Mouse (Mus musculus): Measurements from ENCODE around the gene Cep78.

Gene Cep78

GRCm38 (mm10) chr19:15973365-15973764 lies 11.4 kb downstream of the Cep78 start:
- DNase-seq (ENCODE audit: low read depth in 1 of 2, low spot score in 2 of 2): no peak

GRCm38 (mm10) chr19:15965082-15965481 lies 19.7 kb downstream of the Cep78 start:
- DNase-seq (ENCODE audit: low read depth in 1 of 2, low spot score in 2 of 2): no peak

- DNase-seq (ENCODE audit: low read depth in 1 of 2, low spot score in 2 of 2): no peak
Measured at GRCm38 (mm10) chr19:15964533-15964932, 20.3 kb downstream of the Cep78 start.

GRCm38 (mm10) chr19:15963011-15963695 lies 21.6 kb downstream of the Cep78 start:
- no peak for DNase-seq (ENCODE audit: low read depth in 1 of 2, low spot score in 2 of 2)

- DNase-seq (ENCODE audit: low read depth in 1 of 2, low spot score in 2 of 2): no peak
Measured at GRCm38 (mm10) chr19:15962313-15962712, 22.5 kb downstream of the Cep78 start.

- no peak for DNase-seq (ENCODE audit: low read depth in 1 of 2, low spot score in 2 of 2)
Measured at GRCm38 (mm10) chr19:15950225-15950624, 34.6 kb downstream of the Cep78 start.

GRCm38 (mm10) chr19:15948867-15949266 lies 35.9 kb downstream of the Cep78 start:
- no peak for DNase-seq (ENCODE audit: low read depth in 1 of 2, low spot score in 2 of 2)

GRCm38 (mm10) chr19:15948426-15948825 lies 36.4 kb downstream of the Cep78 start:
- DNase-seq (ENCODE audit: low read depth in 1 of 2, low spot score in 2 of 2): no peak

- no peak for DNase-seq (ENCODE audit: low read depth in 1 of 2, low spot score in 2 of 2)
Measured at GRCm38 (mm10) chr19:15947237-15947636, 37.6 kb downstream of the Cep78 start, which contains the start of gene Psat1. Gene Psat1 (minus strand): TSS chr19:15947337.

- DNase-seq (ENCODE audit: low read depth in 1 of 2, low spot score in 2 of 2): no peak
Measured at GRCm38 (mm10) chr19:15946663-15947062, 38.1 kb downstream of the Cep78 start.

- no peak for DNase-seq (ENCODE audit: low read depth in 1 of 2, low spot score in 2 of 2)
Measured at GRCm38 (mm10) chr19:15943117-15943423, 41.7 kb downstream of the Cep78 start.

GRCm38 (mm10) chr19:15942421-15943116 lies 42.2 kb downstream of the Cep78 start:
- no peak for DNase-seq (ENCODE audit: low read depth in 1 of 2, low spot score in 2 of 2)

- no peak for DNase-seq (ENCODE audit: low read depth in 1 of 2, low spot score in 2 of 2)
Measured at GRCm38 (mm10) chr19:15941399-15941798, 43.4 kb downstream of the Cep78 start.

GRCm38 (mm10) chr19:15925719-15926045 lies 59.1 kb downstream of the Cep78 start:
- no peak for DNase-seq (ENCODE audit: low read depth in 1 of 2, low spot score in 2 of 2)

- peak; percentile 53 to 57 for DNase-seq (ENCODE audit: low read depth in 1 of 2, low spot score in 2 of 2)
Measured at GRCm38 (mm10) chr19:15924866-15925718, 59.7 kb downstream of the Cep78 start.

GRCm38 (mm10) chr19:15924181-15924865 lies 60.5 kb downstream of the Cep78 start:
- peak in 1 of 2 experiments; percentile 2 for DNase-seq (ENCODE audit: low read depth in 1 of 2, low spot score in 2 of 2)

- DNase-seq (ENCODE audit: low read depth in 1 of 2, low spot score in 2 of 2): peak; percentile 12 to 24
Measured at GRCm38 (mm10) chr19:15923426-15923825, 61.4 kb downstream of the Cep78 start.

GRCm38 (mm10) chr19:15919336-15919735 lies 65.5 kb downstream of the Cep78 start:
- DNase-seq (ENCODE audit: low read depth in 1 of 2, low spot score in 2 of 2): no peak

- DNase-seq (ENCODE audit: low read depth in 1 of 2, low spot score in 2 of 2): no peak
Measured at GRCm38 (mm10) chr19:15918111-15918510, 66.7 kb downstream of the Cep78 start.

GRCm38 (mm10) chr19:15913249-15913997 lies 71.4 kb downstream of the Cep78 start:
- no peak for DNase-seq (ENCODE audit: low read depth in 1 of 2, low spot score in 2 of 2)

GRCm38 (mm10) chr19:15911441-15911840 lies 73.3 kb downstream of the Cep78 start:
- no peak for DNase-seq (ENCODE audit: low read depth in 1 of 2, low spot score in 2 of 2)

Measured in monocyte, adult 2 months (primary cell).